ENCODE assay signal across 13 mouse cellular contexts in genomic region chr2:90559688-90560196, GRCm38 (mm10). TPM values are rescaled to one million over a fixed set of nuclear protein-coding genes. Genes with fewer than 3 reads are reported as not detected.
DNase-seq lines count a peak whose midpoint lies in the region; ATAC-seq and TF ChIP-seq lines count a peak whose summit lies in the region.
"Had no signal": no experiment of that assay in that cellular context is flagged by ENCODE, and none has a peak within 500 bp of the region (broad histone marks: within the 10 kb centered on the region; RNA-seq: fewer than 3 reads in every experiment).

No protein-coding gene starts in this region.

- H3K4me3 ChIP-seq in spleen, adult 2 months (ENCODE audit: extremely low read depth, insufficient read depth, insufficient read length): no peak overlapping the region
- H3K4me3 ChIP-seq in liver, postnatal 0 days (ENCODE audit: low read depth, low read length): no peak overlapping the region

- no peaks in the 10 kb centered on the region for H3K27me3 ChIP-seq in spleen, adult 2 months (ENCODE audit: control insufficient read depth, insufficient read depth, low read length)
- H3K27me3 ChIP-seq in liver, postnatal 0 days (ENCODE audit: insufficient read depth, low read length): no peaks in the 10 kb centered on the region

- H3K36me3 ChIP-seq in spleen, adult 2 months (ENCODE audit: control insufficient read depth, insufficient read depth, low read length): no peaks in the 10 kb centered on the region
- no peaks in the 10 kb centered on the region for H3K36me3 ChIP-seq in liver, postnatal 0 days (replicated peaks; ENCODE audit: insufficient read depth, low read length)

- DNase-seq in frontal cortex, postnatal 14 days (ENCODE audit: low spot score in 2 of 2): no peak
- no peak for DNase-seq in spleen, adult 2 months (ENCODE audit: low read depth in 1 of 2, low spot score in 2 of 2)
- no peak for DNase-seq in spleen, adult 12 weeks (ENCODE audit: low spot score)
- DNase-seq in c-Kit-positive CD71-positive TER-119-positive erythroid progenitor cells, embryonic 14.5 days (ENCODE audit: low spot score): peak; percentile 87
- peak; percentile 45 for DNase-seq in liver, postnatal 0 days
- no peak for DNase-seq in B cell, adult 2 months
- DNase-seq in adrenal gland, adult 2 months: no peak
- DNase-seq: heart, postnatal 10 days; kidney, postnatal 25 days; lung, postnatal 10 days; thymus, postnatal 36 days had no signal

- no peak for TF ChIP-seq CTCF in spleen, adult 2 months (IDR thresholded peaks at IDR 0.05; ENCODE audit: extremely low read depth, insufficient read depth, insufficient read length, insufficient replicate concordance)
- no peak for TF ChIP-seq CTCF in liver, postnatal 0 days (IDR thresholded peaks at IDR 0.05; ENCODE audit: low read depth)

- peak overlapping the region; percentile 23 for H3K27ac ChIP-seq in spleen, adult 2 months (ENCODE audit: insufficient read depth, low read length)
- H3K27ac ChIP-seq in liver, postnatal 0 days (ENCODE audit: low read depth): peak overlapping the region; percentile 92

- peaks cover 38% of the 10 kb centered on the region for H3K4me1 ChIP-seq in spleen, adult 2 months (ENCODE audit: control insufficient read depth, insufficient read depth, insufficient read length)
- H3K4me1 ChIP-seq in liver, postnatal 0 days (ENCODE audit: insufficient read depth): peaks cover 85% of the 10 kb centered on the region

- peak; percentile 94; the same call in 1 of the 2 replicates for TF ChIP-seq EP300 in liver, postnatal 0 days (IDR thresholded peaks at IDR 0.05; ENCODE audit: low read depth)

- 0 out of 2 replicates have a peak, but pooled peaks have one; percentile 8 for ATAC-seq in frontal cortex, adult (ENCODE audit: low TSS enrichment)
- ATAC-seq in liver, postnatal 0 days: peak; percentile 67
- ATAC-seq: inflammation-experienced regulatory T-cells, adult 6 months had no signal

- peak overlapping the region; percentile 55; the same call in 1 of the 2 replicates for H3K4me2 ChIP-seq in liver, postnatal 0 days (ENCODE audit: low read depth, low read length)

- peak overlapping the region; percentile 39; the same call in 1 of the 2 replicates for H3K9ac ChIP-seq in liver, postnatal 0 days (replicated peaks)

- WGBS in spleen, adult 2 months: 37% methylated on average over 12 of the region's 12 CpGs
- 32% methylated on average over 12 of the region's 12 CpGs for WGBS in liver, postnatal 0 days (ENCODE audit: insufficient replicate concordance)

- no peaks in the 10 kb centered on the region for H3K9me3 ChIP-seq in liver, postnatal 0 days (ENCODE audit: low read length)

- TF ChIP-seq POLR2A in spleen, adult 2 months (IDR thresholded peaks at IDR 0.05; ENCODE audit: low read depth, low read length): no peak

RNA-seq across cellular contexts. Expression of gene Ptprj, which starts 20.7 kb away (rescaled TPM):
- polyA plus RNA-seq in spleen, adult 2 months (2012; rRNA removed): 21.0 and 21.9 TPM in 2 replicates
- polyA plus RNA-seq in liver, postnatal 0 days (2015; fragmentation: Nextera tagmentation; extraction: Ambion mirVana): 2.7 and 2.8 TPM in 2 replicates
- 10 to 100 TPM; 15.2 to 20.6 TPM for total RNA-seq in adrenal gland, adult 2 months (2021)
- 2.4 and 2.6 TPM in 2 replicates for polyA plus RNA-seq in adrenal gland, adult 2 months (2012; rRNA removed)

Comparison
In these comparisons a context has a peak if more than half of its experiments do, and no peak if none do; other contexts are left out.
1. DNase-seq: peak in c-Kit-positive CD71-positive TER-119-positive erythroid progenitor cells, embryonic 14.5 days (single experiment) and liver, postnatal 0 days (single experiment); none in frontal cortex, postnatal 14 days (0 of 2), spleen, adult 2 months (0 of 2), spleen, adult 12 weeks (single experiment), B cell, adult 2 months (0 of 2) and adrenal gland, adult 2 months (single experiment).